Mouse (Mus musculus): ENCODE results near the gene Sla2.
"Not testable (repeated sequence)": the region's sequence is repeated elsewhere in the genome, so short reads cannot be mapped to it uniquely, and the experiment has no call there.

Gene Sla2

DNA sequence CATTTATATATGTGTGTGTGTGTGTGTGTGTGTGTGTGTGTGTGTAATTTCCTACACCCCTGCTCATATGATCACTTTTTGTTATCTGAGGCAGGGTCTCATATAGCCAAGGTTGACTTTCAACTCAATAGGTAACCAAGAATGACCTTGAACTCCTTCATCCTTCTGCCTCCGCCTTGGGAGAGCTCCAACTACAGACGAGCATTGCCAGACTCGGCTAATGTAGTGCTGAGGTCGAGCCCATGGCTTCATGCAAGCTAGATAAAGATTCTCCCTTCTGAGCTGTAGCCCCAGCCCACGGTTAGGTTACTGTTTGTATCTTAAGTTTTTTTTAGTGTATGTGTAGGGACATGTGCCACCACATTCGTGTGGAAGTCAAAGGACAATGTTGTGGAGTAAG, 14.9 kb upstream of the Sla2 start:
- DNase-seq (ENCODE audit: low read depth in 2 of 2, low spot score in 2 of 2), result no peak

DNA sequence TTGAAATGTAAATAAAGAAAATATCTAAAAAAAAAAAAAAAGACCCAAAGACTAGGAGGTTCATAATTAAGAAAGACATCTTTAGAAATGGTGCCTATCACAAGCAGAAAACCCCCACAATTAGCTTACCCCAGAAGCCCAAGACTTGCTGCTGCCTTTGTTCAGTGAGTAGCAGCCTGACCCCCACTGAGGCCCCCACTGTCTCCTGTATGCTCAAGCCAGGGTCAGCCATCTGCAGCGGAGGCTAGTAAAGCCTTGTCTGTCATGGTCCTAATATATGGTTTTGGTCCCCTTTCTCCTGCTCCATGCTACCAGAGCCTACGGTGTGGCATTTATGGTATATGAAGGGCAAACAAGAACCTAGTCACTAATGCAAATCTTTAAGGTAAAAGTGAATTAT, 14.4 kb upstream of the Sla2 start:
- no peak for DNase-seq (ENCODE audit: low read depth in 2 of 2, low spot score in 2 of 2)

DNA sequence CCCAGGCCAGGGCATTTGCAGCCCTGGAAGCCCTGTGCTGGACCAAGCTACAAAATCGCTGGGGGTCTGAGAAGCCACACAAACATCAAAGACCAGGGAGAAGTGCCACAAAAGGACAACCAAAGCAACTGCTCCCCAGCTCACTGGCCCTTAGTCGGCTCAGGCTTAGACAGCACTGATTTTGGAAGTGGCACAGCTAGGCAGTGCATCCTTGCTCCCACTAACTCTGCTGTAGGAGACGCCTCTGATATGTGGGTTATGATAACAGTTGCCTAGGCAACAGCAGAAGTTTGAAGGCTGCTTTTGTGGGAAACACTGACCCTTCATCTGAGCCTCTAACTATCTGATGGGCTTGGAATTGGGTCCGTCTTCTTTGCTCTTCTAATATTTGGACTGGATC, 12.2 kb upstream of the Sla2 start:
- DNase-seq (ENCODE audit: low read depth in 2 of 2, low spot score in 2 of 2), result no peak

DNA sequence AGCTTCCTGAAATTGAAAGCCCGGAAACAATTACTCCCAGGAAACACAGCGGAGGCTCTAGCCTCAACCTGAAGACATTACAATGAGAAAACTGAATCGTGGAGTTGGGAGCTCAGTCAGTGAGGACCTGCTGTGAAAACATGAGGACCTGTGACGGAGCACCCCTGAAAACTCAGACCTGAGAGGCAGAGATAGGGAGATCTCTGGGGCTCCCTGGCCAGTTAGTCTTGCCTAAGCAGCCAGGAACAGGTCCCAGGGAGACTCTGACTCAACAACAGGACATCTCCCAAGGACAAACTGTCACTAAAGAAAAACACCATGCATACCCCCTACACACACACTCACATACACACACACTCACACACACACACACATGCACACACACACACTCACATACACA, 11.4 kb upstream of the Sla2 start:
- no peak for DNase-seq (ENCODE audit: low read depth in 2 of 2, low spot score in 2 of 2)

DNA sequence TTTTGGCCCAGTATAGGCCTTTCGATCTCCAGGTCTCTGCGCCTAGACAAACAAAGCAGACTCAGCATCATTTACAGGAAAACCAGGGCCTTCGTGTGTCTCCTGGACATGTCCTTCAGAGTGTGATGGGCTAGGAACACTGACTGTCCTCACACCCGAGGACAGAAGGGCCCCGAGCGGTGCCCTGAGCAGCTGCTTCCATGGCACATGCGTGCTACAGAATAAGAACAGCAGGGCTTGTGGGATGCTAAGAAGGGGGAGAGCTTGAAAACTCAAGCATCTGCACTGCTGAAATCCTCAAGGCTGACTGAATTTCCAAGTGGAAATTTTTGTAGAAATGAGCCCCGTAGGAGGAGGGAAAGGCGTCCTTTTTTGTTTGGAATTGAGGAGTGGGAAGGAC, 10.0 kb upstream of the Sla2 start:
- no peak for DNase-seq (ENCODE audit: low read depth in 2 of 2, low spot score in 2 of 2)

DNA sequence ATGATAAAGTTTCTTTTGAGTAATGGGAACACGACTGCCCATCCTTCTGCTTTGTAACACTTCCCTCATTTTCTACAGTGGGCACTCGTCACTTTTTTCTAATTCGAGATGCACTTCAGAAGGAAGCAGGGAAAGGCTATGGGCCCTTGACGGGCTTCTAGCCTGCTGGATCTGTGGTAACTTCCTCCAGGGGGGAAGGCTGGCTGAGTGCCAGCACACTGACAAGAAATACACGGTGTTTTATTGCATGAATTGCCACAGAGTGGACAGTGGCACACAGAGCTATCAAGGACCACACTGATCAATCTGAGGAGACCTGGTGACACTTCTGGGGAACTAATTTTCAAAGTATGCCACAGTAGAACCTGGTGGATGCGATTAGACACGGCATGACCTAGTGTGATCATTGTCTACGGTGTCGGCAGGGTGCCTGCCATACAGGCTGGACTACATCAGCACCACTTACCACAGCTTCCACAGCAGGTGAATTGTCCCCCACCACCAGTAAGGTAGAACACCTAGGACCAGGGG, 9.5 kb upstream of the Sla2 start:
- DNase-seq (ENCODE audit: low read depth in 2 of 2, low spot score in 2 of 2), result no peak

DNA sequence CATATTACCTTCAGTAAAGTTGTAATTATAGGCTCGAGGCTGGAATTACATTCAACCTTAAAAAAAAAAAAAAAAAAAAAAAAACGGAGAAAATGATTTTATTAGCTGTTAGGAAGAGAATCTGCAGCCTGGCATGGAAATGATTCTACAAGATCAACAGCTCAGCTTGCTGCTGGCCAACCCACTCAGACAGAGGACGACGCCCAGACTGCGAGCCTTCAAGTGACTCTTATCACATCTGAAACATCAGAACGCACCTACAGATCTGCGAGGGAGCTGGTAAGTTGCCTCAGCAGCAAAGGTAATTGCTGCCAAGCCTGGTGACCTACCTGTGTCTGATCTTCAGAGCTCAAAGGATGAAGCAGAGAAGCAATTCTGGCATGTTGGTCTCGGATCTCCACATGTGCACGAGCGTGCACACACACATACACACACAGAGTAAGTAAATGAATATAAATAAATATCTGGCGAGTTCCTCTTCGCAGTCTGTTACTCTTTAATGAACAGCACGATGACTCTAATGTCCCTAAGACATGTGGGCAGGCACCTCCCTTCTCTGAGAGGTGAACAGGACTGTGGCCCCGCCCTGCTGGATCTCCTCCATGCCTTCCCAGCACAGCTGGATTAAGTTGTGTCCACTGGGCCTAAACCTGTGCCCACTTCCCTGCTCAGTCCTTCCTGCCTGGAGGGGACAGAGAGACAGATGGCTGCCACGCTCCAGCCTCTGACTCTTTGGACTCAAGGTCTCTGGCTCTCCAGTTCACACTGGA, 7.7 kb upstream of the Sla2 start:
- no peak for DNase-seq (ENCODE audit: low read depth in 2 of 2, low spot score in 2 of 2)

DNA sequence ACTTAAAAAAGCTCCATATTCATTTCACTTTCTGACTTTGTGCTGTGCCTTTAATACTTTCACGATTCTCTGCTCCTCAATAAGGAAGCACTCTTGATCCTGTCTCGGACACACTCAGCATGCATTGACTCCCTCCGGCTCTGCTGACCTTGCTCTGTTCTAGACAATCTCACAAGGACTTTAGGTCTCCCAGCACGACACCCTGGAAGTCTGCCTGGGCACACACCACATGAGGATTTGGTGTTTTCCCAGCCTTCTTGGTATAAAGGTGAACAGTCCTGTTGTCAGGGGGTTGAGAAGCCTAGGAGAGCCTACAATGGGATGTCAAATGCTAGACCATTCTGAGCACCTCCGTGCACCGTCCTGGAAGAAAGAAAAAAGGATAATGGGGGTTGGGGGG, 5.8 kb upstream of the Sla2 start:
- DNase-seq (ENCODE audit: low read depth in 2 of 2, low spot score in 2 of 2), result no peak

DNA sequence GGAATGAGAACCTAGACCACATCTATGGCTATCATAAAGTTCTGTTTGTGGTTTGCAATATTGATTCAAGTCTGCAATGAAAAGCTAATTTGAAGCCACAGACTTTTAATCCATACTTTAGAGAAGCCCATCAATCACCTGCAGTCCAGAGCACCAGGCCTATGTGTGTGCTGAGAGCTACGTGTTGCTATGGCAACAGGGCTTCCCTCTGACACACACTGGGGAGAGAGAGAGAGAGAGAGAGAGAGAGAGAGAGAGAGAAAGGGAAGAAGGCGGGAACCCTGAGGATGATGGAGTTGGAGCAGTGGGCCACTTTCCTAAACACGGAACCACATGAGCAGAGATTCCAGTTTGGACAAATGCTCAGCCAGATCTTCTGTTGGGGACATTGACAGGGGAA, 5.2 kb upstream of the Sla2 start:
- no peak for DNase-seq (ENCODE audit: low read depth in 2 of 2, low spot score in 2 of 2)

DNA sequence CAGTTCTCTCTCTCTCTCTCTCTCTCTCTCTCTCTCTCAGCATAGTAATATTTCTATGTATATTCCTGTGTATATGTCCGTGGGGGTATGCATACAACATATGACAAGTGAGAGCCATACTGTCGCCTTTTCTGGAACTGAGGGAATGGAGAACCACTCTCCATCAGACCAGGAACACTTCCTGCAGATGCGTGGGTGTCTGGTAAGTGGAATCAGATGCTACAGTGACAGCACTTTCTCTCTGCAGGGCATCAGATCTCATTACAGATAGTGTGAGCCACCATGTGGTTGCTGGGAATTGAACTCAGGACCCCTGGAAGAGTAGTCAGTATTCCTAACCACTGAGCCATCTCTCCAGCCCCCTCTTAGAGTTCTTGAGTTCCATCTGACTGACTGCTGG, 1.5 kb upstream of the Sla2 start:
- no peak for DNase-seq (ENCODE audit: low read depth in 2 of 2, low spot score in 2 of 2)

DNA sequence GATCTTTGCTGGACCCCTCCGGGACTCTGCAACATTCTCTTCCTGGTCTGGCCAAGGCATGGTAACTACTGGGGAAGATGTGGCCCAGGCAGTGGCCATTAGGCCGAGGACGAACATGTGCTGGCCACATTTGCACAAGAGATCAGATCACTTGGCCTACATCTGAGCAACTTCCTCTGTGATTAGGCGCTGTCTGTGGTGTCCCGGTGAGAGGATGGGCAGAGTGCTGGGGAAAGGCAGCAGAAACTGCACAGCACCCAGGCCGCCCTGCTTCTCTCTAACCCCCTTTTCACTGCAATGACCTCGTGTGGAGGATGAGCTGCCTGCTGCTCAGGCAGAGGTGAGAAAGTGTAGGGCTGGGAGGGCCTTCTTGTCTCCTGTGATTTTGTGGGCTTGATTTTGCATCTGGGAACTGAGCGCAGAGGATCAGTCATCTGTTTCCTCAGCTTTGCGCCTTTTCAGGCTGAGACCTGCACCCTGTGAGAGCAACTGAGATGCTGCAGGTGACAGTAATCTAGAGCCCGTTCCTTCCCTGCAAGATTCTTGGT, 834 bp downstream of the Sla2 start:
- DNase-seq (ENCODE audit: low read depth in 2 of 2, low spot score in 2 of 2), result no peak

DNA sequence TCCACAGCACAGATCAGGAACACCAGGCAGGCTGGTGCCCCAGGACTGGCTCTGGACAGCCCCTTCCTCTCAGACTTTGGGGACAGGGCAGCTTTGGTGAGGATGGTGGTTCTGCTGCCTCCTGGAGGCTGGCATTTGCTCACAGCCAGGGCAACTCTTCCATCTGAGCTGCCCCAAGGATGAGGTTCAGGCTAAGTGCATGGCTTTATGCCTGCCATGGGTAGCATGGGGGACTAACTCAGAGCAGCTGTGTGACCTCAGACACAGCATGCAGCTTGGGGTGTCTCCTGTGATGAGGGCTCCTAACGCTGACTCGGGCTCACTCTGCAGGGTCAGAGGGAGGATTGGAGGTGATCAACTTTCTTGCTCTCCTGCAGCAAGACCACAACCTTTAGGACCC, 1.3 kb downstream of the Sla2 start:
- not testable (repeated sequence) for DNase-seq (ENCODE audit: low read depth in 2 of 2, low spot score in 2 of 2)

DNA sequence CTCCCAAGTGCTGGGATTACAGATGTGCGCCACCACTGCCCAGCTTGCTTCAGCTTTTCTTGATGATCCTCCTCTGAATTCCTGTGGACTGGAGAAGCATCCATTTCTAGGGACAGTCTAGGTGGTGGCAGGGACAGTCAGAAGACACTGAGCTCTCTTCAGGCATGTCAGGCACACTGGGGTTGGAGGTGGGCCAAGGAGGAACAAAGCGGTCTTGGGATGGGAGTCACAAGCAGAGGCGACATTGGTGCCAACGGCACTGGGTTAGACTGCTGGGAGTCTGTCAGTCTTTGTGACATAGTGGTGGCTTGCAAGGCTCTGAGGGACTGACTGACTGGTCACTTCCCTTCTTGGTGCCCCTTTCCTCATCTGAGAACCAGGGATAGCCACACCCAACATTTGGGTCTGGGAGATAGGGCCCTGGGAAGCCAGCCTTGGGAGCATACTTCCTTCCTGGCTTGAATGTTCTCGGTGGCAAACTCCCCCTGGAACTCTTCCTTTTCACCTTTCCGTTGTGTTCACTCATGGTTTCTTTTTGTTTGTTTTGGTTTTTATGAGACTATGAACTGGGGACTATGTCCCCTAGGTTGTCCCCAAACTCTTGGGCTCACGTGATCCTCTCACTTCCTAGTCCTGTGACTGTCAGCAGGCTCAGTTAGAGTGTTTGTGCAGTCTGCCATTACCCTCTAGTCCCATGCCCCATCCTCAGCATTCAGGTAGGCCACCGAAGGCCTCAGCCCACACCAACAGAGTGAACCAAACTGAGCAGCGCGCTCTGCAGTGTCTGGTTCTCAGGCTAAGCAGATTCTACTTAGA, 2.4 kb downstream of the Sla2 start:
- DNase-seq (ENCODE audit: low read depth in 2 of 2, low spot score in 2 of 2), result no peak

DNA sequence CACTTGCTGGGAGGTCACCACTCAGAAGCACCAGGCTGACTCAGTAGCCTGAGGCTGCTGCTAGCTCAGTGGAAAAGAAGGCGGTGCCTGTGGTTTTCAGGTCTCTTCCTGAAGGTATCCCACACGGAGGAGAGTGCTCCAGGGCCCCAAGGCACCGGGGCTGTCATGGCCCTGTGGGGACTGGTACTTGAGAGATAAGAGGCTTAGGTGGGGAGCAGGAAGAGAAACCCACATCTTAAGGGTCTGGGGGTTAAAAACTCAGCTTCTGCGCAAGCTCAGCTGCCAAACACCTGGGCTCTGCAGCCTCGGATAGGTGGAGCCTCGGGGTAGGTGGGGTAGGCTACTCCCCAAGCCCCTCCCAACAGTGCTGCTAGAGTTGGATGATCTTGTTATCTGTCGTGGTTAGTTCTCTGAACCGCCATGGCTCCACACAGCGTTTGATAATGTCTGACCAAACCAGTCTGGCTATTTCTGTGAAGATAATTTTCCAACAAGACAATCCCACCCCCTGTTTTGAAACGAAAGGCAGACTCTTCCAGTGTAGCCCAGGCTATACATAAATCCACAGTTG, 4.5 kb downstream of the Sla2 start:
- peak; percentile 71 to 78 for DNase-seq (ENCODE audit: low read depth in 2 of 2, low spot score in 2 of 2)

DNA sequence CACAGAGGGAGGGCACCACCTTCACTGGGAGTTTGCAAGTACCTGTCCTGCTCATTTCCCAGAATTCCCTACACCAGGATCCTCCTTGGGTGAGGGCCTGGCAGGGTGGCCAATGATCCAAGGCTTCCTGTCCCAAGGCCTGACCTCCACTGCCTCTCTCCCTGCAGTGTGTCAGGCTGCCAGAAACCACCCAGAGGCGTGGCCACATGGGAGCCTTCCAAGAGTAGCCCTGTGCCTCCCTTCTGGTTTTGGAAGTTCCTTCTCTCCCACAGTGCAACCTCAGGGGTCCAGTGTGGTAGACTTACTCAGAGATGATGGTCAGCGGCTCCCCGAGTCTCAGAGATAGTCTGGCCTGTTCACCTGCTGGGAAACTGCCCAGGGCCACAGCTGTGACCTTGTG, 7.5 kb downstream of the Sla2 start:
- no peak for DNase-seq (ENCODE audit: low read depth in 2 of 2, low spot score in 2 of 2)

DNA sequence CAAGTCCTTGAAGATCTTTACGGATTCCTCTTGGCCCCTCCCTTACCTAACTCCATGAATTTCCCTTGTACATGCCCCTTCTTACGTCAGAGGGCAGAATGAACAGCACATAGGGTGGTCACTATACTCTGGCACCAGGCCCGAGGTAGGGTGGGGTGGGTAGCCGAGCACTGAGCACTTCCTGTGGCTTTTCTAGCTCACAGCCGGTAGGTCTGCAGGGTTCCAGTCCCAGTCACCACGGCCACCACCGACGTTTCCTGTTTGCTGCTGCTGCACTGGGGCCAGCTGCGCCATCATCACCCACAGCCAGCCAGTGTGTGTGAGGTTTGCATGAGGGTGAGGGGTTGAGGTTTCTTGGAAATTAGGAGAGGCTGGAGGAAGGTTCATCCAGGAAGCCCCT, 9.3 kb downstream of the Sla2 start:
- DNase-seq (ENCODE audit: low read depth in 2 of 2, low spot score in 2 of 2), result peak; percentile 67 to 71

DNA sequence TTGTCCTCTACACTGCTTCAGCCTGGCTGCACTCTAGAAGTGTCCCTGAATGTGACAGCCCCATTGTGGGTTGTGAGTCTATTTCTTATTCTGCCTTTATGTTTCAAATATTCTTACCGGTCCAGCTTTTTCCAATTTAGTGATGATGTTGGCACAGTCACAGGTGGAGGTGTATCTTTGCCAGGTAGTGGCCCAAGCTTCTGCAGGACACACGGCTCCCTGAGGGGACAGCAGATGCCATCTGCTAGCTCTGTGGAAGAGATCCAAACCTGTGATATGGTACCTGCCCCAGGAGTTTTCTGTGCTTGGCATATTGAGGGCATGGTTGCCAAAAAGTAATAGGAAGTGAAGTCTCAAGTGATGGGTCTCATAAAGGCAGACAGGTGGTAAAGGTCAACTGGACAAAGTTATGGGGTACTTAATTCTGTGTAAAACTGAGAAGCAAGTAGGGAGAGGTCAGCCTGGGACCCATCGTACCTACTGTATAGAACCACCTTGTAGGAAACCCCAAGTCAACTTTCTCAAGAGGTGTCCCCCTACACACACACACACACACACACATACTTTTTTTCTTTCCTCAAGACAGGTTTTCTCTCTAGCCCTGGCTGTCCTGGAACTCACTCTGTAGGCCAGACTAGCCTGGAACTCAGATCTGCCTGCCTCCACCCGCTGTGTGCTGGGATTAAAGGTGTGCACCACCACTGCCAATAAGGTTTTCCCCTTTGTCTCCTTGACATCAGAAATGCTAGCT, 12.1 kb downstream of the Sla2 start:
- no peak for DNase-seq (ENCODE audit: low read depth in 2 of 2, low spot score in 2 of 2)

DNA sequence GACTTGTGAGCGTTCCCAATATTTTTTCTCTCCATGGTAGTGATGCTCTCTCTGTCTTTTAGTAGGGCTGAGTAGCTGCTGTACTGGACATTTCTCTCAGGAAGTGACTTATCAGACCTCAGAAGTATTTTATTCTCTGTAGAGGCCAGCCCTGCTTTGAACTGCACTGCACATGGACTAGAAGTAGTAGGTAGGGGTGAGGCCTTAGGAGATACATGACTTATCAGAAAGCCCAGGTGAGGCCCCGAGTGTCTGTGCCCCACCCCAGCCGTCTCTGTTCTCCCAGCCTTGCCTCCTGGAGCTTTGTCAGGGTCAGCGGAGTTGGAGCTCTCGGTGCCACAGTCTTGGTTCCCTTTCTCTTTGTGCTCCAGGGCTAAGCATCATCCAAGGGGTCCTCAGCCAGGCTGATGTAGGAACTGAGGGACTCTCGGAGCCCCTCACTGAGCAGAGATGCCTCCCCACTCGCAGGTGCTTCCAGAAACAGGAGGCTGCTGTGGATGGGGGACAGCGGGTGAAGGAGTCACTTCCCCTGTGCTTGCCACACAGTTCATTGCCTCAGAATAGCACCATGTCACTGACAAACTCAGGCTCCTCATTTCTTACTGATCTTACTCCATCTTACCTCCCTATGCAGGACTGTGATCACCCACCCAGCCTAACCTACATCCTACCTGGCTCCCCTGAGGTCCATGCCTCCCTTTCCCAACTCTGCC, 12.8 kb downstream of the Sla2 start:
- DNase-seq (ENCODE audit: low read depth in 2 of 2, low spot score in 2 of 2), result no peak

DNA sequence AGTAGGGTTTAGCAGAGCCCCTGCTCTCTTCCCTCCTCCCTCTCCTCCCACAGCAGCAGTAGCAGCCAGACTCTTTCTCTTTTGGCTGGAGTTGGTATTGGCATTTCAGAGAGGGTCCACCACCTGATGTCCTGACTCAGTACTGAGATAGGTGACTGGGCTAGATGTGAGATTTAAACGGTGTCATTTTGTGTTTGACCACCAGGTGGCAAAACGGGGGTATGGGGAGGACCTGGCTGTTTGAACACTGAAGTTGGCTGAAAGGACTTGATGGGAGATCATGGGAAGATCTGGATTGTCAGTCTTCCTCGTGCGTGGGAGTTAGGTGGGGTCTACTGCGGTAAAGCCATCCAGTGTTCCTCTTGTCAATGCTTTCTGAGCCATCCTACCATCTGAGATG, 13.4 kb downstream of the Sla2 start:
- peak; percentile 50 to 67 for DNase-seq (ENCODE audit: low read depth in 2 of 2, low spot score in 2 of 2)

DNA sequence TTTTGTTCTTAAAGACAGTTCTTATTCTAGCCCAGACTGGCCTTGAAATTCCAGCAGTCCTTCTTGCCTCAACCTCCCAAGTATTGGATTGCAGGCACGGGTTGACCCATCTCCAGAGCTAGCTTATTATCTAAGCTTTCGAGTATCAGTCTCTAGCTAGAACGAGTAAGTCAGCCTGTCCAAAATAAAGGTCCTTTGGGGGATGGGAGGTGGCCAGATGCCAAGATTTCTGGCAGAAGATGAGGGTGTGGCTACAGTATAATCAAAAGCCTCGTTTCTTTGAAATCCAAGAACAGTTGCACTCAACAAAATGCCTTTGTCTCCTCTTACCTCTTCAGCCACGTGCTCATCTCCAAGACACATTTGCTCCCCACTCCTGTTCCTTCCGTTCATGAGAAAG, 16.5 kb downstream of the Sla2 start:
- DNase-seq (ENCODE audit: low read depth in 2 of 2, low spot score in 2 of 2), result no peak

Measured in CD8-positive naive resting alpha-beta T cell, adult 2 months (primary cell).